Mouse (Mus musculus) midbrain, embryonic 10.5 days (tissue): Measurements from ENCODE around the gene Trem3. TPM values are rescaled to one million over a fixed set of nuclear protein-coding genes. Genes with fewer than 3 reads are reported as not detected.

ENCODE experiments used
- DNase-seq: peaks from one replicate; pipeline ENCODE4 v3.0.0-alpha.2; 2017; ENCODE audit warnings: low spot score
- H3K27ac ChIP-seq: fragments of 300-500 bp; sonication (generic); replicated peaks from 2 replicates; pipeline ENCODE4 v1.5.1; 2016; ENCODE audit warnings: mild to moderate bottlenecking
- H3K27me3 ChIP-seq: fragments of 300-500 bp; sonication (generic); 2 replicates; pipeline ENCODE4 v1.6.1; 2016; ENCODE audit warnings: low read depth, mild to moderate bottlenecking; ENCODE audit not compliant: poor library complexity, severe bottlenecking
- H3K36me3 ChIP-seq: fragments of 300-500 bp; sonication (generic); 2 replicates; pipeline ENCODE4 v1.6.1; 2016; ENCODE audit warnings: mild to moderate bottlenecking, moderate library complexity
- H3K4me1 ChIP-seq: fragments of 300-500 bp; sonication (generic); 2 replicates; pipeline ENCODE4 v1.6.1; 2016
- H3K4me3 ChIP-seq: fragments of 300-500 bp; sonication (generic); 2 replicates; pipeline ENCODE4 v1.5.1; 2016; ENCODE audit warnings: mild to moderate bottlenecking, moderate library complexity
- H3K9me3 ChIP-seq: fragments of 300-500 bp; sonication (generic); replicated peaks from 2 replicates; pipeline ENCODE4 v1.6.1; 2016; ENCODE audit warnings: mild to moderate bottlenecking
- WGBS: fragments of 180-500 bp; shearing (Covaris S2); methylation state at CpG from one replicate; pipeline ENCODE4 v1.1.7; 2016; 5-methylcytosine and 5-hydroxymethylcytosine counted together
- polyA plus RNA-seq: library from polyadenylated mRNA; unstranded; fragments of >200 nt; fragmentation: Nextera tagmentation; extraction: Ambion mirVana; gene quantifications from 2 replicates; pipeline ENCODE4 v1.2.1, GENCODE M21; 2016

The Trem3 gene
- polyA plus RNA-seq, 1 experiment from 2014 or later = not detected

DNA sequence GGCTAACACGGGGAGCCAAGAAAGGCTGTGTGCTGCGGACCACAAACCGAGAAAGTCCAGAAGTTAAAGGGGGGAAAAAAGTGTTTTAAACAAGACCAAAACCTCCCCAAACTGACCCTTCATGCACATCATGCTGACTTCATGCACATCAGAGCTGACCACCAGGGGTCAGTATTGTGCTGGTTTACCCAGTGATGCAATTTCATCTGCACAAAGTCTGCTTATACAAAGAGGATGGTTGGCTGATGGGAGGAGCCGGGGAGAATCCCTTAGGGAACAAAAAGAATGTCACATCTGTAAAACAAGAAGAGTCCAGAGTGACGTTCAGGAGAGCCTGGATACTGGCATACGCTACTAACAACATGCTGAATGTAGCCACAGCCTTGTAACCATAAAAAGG lies 27.3 kb downstream of the Trem3 start:
- Histone ChIP-seq H3K9me3 (no peaks in the 10 kb centered on the region), H3K27me3 (no peaks in the 10 kb centered on the region), H3K27ac (no peak overlapping the region), H3K4me1 (no peaks in the 10 kb centered on the region), H3K36me3 (no peaks in the 10 kb centered on the region), H3K4me3 (no peak overlapping the region)
- DNase-seq = peak; percentile 73
- 36% methylated on average over 6 of the region's 6 CpGs for WGBS

DNA sequence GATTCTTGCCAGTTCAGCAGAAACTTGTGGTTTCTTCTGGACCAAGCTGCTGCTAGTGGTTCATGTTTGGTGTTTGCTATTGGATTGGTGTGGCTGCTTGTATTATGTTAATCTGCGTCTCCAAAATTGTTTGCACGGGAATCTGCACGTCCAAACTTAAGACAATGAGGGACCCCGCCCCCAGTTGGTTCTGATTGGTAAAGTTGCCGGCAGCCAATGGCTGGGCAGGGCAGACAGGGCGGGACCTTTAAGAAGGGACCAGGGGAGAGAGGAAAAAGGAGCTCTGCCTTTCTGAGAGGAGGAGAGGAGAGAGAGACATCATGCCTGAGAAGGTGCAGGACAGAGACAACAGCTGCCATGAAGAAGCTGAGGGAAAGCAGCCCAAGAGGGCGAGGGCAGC lies 28.2 kb downstream of the Trem3 start:
- no peaks in the 10 kb centered on the region for H3K27me3 ChIP-seq
- 60% methylated on average over 7 of the region's 7 CpGs for WGBS

DNA sequence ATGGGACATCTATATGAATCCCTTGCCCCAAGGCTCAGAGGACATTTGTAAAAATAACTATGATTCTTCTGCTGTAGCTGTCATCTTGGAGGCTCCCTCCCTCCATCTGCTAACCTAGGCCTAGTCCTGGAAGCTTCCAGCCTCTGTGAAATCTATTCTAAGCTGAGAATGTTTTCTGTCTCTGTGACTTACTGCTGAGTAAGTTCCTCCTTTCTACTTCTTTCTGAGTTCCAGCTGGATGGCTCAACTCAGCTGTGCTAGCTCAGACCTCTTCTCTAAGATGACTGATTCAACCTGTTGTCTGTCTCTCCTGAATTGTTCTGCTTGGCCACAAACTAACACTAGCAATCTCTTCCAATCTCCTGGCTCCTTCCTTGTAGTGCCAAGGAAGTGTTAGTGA lies 30.8 kb downstream of the Trem3 start:
- H3K4me1 ChIP-seq = peaks cover 23% of the 10 kb centered on the region
- no peaks in the 10 kb centered on the region for H3K27me3 ChIP-seq
- H3K4me3 ChIP-seq = no peak overlapping the region
- H3K27ac ChIP-seq = no peak overlapping the region
- no peaks in the 10 kb centered on the region for H3K9me3 ChIP-seq
- DNase-seq = no peak
- H3K36me3 ChIP-seq = no peaks in the 10 kb centered on the region

More for the DNA sequence above, 28.2 kb downstream of the Trem3 start:
- DNase-seq = no peak
- Histone ChIP-seq H3K9me3 (no peaks in the 10 kb centered on the region), H3K36me3 (no peaks in the 10 kb centered on the region), H3K4me1 (peaks cover 4% of the 10 kb centered on the region), H3K27ac (no peak overlapping the region), H3K4me3 (no peak overlapping the region)

DNA sequence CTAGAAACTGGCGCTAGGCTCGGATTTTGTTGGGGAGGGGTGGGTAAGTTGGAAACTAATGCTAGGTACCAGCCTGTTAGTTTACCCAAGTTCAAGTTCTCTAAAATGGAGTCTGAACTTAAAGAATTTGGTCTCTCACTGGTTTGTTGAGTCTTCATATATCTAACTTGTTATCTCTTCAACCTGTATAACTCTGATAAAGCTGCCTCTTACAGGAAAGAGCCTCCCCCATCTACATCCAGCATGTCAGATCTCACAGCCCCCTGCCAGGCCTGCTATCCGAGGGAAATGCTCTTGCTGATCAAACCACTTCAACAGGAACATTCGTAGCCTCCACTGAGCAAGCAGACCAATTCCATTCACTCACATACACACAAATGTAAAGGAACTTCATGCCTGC lies 31.4 kb downstream of the Trem3 start:
- DNase-seq = no peak

DNA sequence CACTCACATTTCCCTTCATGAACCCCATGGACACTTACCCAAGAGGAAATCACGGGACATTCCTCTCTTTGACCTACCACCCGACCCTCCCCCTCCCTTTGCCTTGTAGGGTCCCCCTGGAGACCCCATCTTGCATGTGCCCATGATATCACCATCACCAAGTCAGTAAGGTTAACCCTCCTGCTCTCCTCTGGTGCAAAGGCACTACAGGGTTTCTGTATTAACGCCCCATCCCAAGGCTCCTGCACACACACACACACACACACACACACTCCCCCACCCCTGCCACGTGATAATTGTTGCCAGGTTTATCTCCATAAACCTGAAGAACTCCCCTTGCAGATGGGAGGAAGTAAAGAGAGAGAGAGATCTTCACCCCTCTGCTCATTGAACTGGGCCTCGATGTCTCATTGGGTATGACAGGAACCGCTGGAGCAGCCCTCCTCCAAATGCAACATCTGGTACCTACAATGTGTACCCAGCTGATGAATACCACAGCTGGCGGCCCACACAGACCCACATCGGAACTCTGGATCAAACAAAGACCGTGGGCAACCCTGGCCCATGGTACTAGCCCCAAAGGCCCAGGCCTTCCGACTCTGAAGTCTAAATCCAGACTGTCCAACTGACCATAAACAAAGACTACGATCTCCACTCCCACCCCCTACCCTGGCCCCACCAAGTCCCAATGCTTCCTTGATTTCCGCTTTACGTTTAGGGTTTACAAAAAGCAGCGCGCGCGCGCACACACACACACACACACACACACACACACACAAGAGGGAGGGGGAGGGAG lies 33.6 kb downstream of the Trem3 start:
- Histone ChIP-seq H3K9me3 (no peaks in the 10 kb centered on the region), H3K4me3 (peak overlapping the region; percentile 50), H3K27ac (peak overlapping the region; percentile 89), H3K4me1 (peaks cover 23% of the 10 kb centered on the region), H3K27me3 (no peaks in the 10 kb centered on the region), H3K36me3 (no peaks in the 10 kb centered on the region)
- WGBS = 38% methylated on average over 18 of the region's 18 CpGs
- DNase-seq = peak; percentile 54

More for the DNA sequence above, 31.4 kb downstream of the Trem3 start:
- Histone ChIP-seq H3K9me3 (no peaks in the 10 kb centered on the region), H3K4me1 (peaks cover 23% of the 10 kb centered on the region), H3K27me3 (no peaks in the 10 kb centered on the region), H3K4me3 (no peak overlapping the region), H3K36me3 (no peaks in the 10 kb centered on the region), H3K27ac (no peak overlapping the region)
- 85% methylated on average over 4 of the region's 4 CpGs for WGBS

DNA sequence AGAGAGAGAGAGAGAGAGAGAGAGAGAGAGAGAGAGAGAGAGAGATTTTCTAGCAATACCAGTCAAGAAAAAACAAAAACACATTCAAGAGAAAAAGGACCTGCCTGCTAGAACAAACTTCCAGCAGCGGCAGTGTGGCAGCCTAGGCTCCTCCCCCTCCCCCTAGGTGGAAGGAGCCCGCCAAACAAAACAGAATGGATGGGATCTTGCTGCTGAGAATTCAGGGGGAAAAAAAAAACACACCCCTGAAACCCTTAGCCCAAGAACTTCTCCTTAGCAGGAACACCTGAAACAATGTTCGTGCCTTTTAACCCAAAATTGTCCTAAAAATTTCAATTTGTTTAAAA lies 34.1 kb downstream of the Trem3 start:
- H3K9me3 ChIP-seq = no peaks in the 10 kb centered on the region
- peaks cover 23% of the 10 kb centered on the region for H3K4me1 ChIP-seq
- DNase-seq = no peak
- peak overlapping the region; percentile 50 for H3K4me3 ChIP-seq
- H3K36me3 ChIP-seq = no peaks in the 10 kb centered on the region
- 8% methylated on average over 3 of the region's 3 CpGs for WGBS
- H3K27me3 ChIP-seq = no peaks in the 10 kb centered on the region
- H3K27ac ChIP-seq = peak overlapping the region; percentile 89

DNA sequence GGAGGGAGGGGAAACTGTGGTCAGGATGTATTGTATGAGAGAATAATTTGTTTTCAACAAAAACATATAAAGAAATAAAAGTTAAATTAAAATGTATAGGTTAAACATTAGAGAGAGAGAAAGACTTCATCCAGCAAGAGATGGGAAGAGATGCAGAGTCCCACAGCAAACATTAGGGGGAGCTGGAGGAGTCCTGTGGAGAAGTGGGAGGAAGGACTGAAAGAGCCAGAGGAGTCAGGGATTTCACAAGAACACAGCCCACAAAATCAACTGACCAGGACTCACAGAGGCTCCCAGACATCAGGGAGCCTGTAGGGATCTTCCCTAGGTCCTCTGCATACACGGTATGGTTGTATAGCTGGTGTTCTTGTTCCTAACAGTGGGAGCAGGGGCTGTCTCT lies 39.2 kb downstream of the Trem3 start:
- Histone ChIP-seq H3K27ac (no peak overlapping the region), H3K36me3 (no peaks in the 10 kb centered on the region), H3K9me3 (no peaks in the 10 kb centered on the region), H3K4me3 (no peak overlapping the region), H3K4me1 (peaks cover 8% of the 10 kb centered on the region), H3K27me3 (no peaks in the 10 kb centered on the region)
- 59% methylated on average over 1 of the region's 1 CpGs for WGBS
- DNase-seq = no peak

DNA sequence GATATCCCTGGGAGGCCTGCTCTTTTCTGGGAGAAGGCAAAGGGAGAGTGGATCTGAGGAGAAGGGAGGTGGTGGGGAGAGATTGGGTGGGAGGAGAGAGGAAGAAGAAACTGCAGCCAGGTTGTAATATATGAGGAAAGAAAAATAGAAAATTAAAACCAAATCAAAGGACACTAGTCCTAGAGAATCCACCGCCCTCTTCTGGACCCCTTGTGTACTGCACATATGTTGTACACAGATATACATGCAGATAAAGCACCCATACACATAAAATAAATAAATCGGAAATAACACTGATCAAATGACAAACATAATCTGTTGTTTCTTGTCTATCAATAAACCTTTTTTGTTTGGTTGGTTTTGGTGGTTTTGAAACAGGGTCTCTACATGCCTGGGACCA lies 39.7 kb downstream of the Trem3 start:
- H3K27me3 ChIP-seq = no peaks in the 10 kb centered on the region
- no peak for DNase-seq
- WGBS = 71% methylated on average over 2 of the region's 2 CpGs
- H3K36me3 ChIP-seq = no peaks in the 10 kb centered on the region
- H3K9me3 ChIP-seq = no peaks in the 10 kb centered on the region
- no peak overlapping the region for H3K27ac ChIP-seq
- no peak overlapping the region for H3K4me3 ChIP-seq
- H3K4me1 ChIP-seq = peaks cover 3% of the 10 kb centered on the region

DNA sequence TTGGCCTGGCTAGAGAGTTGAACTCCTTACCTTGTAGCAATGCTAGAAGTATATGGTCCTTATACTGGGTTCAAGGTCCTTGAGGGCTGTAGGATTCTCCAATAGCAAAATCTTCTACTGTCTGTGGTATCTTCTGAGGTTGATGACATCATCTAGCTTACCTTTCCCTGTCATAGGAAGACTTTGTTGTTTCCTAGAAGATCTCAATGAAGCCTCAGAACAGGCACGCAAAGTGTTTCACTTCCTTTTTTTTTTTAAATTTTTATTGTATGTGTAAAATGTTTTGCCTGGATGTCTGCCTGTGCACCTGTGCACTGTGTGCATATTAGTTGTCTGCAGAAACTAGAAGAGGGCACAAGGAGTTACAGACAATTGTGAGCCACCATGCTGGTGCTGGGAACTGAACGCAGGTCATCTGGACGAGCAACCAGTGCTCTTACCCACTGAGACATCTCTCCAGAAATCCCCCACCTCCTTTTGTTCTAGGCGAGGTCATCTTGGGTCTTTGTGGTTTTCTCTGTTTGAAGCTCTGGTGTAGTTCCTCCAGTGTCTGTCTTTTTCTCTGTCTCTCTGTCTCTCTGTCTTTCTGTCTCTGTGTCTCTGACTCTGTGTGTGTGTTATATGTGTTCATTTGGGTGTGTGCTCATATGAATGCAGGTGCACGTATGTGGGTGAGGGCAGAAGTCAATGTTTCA lies 46.1 kb downstream of the Trem3 start:
- DNase-seq = no peak
- Histone ChIP-seq H3K27me3 (no peaks in the 10 kb centered on the region), H3K9me3 (no peaks in the 10 kb centered on the region), H3K4me1 (no peaks in the 10 kb centered on the region), H3K4me3 (no peak overlapping the region), H3K36me3 (no peaks in the 10 kb centered on the region), H3K27ac (no peak overlapping the region)
- WGBS = 89% methylated on average over 5 of the region's 5 CpGs

DNA sequence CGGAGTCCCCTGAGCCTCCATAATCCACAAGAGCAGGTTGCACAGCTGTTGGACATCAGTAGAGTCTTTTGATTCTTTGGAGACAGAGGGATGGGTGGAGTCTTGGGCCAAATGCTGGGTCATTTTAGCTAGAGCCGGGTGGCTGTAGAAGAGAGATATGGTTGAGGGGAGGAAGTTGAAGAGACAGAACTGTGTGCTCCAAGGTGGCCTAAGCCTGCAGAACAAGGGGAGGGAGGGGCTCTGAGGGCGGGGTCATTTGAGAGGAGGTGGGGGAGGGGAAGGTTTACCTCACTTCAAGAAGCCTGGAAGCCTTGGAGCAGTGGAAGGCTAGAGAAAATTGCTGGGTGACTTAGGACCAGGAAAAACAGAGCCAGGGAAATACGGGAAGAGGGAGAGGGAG lies 51.6 kb downstream of the Trem3 start, which contains the start of gene Treml2:
Gene Treml2, plus strand, starts transcription at position 296 of the 400 bp plus-strand sequence.
- no peak for DNase-seq
- Histone ChIP-seq H3K27me3 (no peaks in the 10 kb centered on the region), H3K4me1 (peaks cover 4% of the 10 kb centered on the region), H3K4me3 (no peak within 1 kb of the TSS), H3K27ac (peak within 1 kb of the TSS; percentile 24), H3K9me3 (no peaks in the 10 kb centered on the region), H3K36me3 (no peaks in the 10 kb centered on the region)
- WGBS = 48% methylated on average over 3 of the region's 4 CpGs

DNA sequence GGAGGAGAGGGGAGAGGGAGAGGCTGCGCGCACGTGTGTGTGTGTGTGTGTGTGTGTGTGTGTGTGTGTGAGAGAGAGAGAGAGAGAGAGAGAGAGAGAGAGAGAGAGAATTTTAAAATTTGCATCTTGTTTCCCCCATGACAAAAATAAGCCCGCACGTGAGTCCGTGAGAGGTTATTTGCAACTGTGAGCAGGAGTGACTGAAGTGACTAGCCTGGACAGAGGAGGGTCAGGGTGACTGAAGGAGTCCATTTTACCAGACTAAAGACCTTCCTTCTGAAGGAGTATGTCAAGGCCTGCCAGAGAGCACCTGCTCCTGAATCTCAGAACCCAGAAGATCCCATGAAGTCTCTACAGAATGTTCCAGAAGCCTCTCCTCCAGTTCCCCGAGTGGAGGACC lies 52.2 kb downstream of the Trem3 start:
- H3K9me3 ChIP-seq = no peaks in the 10 kb centered on the region
- peaks cover 4% of the 10 kb centered on the region for H3K4me1 ChIP-seq
- WGBS = 58% methylated on average over 7 of the region's 7 CpGs
- H3K27ac ChIP-seq = no peak overlapping the region; the same call in 1 of the 2 replicates
- H3K4me3 ChIP-seq = no peak overlapping the region
- no peaks in the 10 kb centered on the region for H3K36me3 ChIP-seq
- DNase-seq = no peak
- no peaks in the 10 kb centered on the region for H3K27me3 ChIP-seq

DNA sequence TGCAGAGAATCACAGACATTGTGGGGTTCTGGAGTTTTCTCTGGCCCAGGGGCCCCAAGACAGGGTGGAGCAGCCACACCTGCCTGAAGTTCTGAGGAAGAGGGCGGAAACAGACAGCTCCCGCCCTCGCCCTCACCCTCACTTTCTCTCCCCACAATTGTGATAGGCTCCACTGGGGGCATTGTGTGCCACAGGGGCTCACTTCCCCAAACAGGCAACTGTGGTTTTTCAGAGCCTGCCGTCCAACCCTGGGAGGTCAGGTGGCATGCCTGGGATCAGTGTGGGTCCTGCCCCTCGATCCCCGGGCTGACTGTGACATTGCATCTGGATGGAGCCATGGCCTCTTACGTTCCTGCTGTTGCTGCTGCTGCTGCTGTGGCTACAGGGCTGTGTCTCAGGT lies 52.6 kb downstream of the Trem3 start:
- H3K4me1 ChIP-seq = peaks cover 4% of the 10 kb centered on the region

DNA sequence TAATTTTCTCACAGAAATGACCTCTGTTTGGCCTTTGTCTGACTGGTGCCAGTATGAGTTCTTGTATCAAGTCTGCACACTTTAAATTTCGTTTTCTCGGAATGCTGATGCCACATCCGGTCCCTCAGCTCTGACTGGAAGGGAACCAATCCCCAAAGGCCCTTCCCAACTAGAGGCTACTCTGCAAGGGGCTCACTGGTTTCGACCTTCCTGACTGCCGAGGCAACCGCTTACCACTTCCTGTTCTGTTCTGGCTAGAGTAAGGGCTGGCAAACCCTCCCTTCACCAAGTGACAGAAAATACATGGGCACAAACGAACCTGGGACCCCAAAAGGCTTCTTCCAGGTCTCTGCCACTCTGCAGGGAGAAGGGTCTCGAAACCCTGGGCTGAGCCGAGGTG lies 53.3 kb downstream of the Trem3 start:
- Histone ChIP-seq H3K4me3 (no peak overlapping the region), H3K4me1 (peaks cover 4% of the 10 kb centered on the region), H3K27ac (no peak overlapping the region), H3K9me3 (no peaks in the 10 kb centered on the region), H3K36me3 (no peaks in the 10 kb centered on the region), H3K27me3 (no peaks in the 10 kb centered on the region)
- DNase-seq = no peak
- 80% methylated on average over 9 of the region's 9 CpGs for WGBS

More for the DNA sequence above, 52.6 kb downstream of the Trem3 start:
- Histone ChIP-seq H3K27ac (peak overlapping the region; percentile 24; the same call in 1 of the 2 replicates), H3K4me3 (no peak overlapping the region), H3K36me3 (no peaks in the 10 kb centered on the region), H3K9me3 (no peaks in the 10 kb centered on the region), H3K27me3 (no peaks in the 10 kb centered on the region)
- DNase-seq = no peak
- 79% methylated on average over 7 of the region's 7 CpGs for whole genome bisulfite sequencing
